Mouse (Mus musculus) stomach, embryonic 14.5 days (tissue): Measurements from ENCODE around the gene Vmn2r107. TPM values are rescaled to one million over a fixed set of nuclear protein-coding genes. Genes with fewer than 3 reads are reported as not detected.

Experiments used
- ATAC-seq: fragments of 200-750 bp; cut with Nextera tagmentation; 2 replicates; pipeline ENCODE4 v1.8.0; 2017; ENCODE audit warnings: low read depth, moderate TSS enrichment; ENCODE audit not compliant: insufficient number of reproducible peaks, insufficient read depth, low FRiP score
- H3K27ac ChIP-seq: fragments of 300-500 bp; sonication (generic); 2 replicates; pipeline ENCODE4 v1.5.1; 2014; ENCODE audit warnings: mild to moderate bottlenecking, low read length, moderate library complexity, mixed read lengths
- H3K27me3 ChIP-seq: fragments of 300-500 bp; sonication (generic); 2 replicates; pipeline ENCODE4 v1.6.1; 2014; ENCODE audit warnings: low read length, control low read depth, mixed read lengths; ENCODE audit not compliant: control insufficient read depth, insufficient read depth
- H3K36me3 ChIP-seq: fragments of 300-500 bp; sonication (generic); 2 replicates; pipeline ENCODE4 v1.6.1; 2014; ENCODE audit warnings: mild to moderate bottlenecking, control low read depth, low read length, moderate library complexity, mixed read lengths; ENCODE audit not compliant: control insufficient read depth, insufficient read depth
- H3K4me1 ChIP-seq: fragments of 300-500 bp; sonication (generic); 2 replicates; pipeline ENCODE4 v1.6.1; 2014; ENCODE audit warnings: low read length, control low read depth, mixed read lengths; ENCODE audit not compliant: control insufficient read depth, insufficient read depth
- H3K4me2 ChIP-seq: fragments of 300-500 bp; sonication (generic); replicated peaks from 2 replicates; pipeline ENCODE4 v1.6.1; 2014; ENCODE audit warnings: low read depth, low read length, control low read depth
- H3K4me3 ChIP-seq: fragments of 300-500 bp; sonication (generic); 2 replicates; pipeline ENCODE4 v1.5.1; 2014; ENCODE audit warnings: low read depth, low read length, control low read depth
- H3K9ac ChIP-seq: fragments of 300-500 bp; sonication (generic); replicated peaks from 2 replicates; pipeline ENCODE4 v1.6.1; 2014; ENCODE audit warnings: low read depth, mild to moderate bottlenecking, control low read depth, low read length, moderate library complexity, mixed read lengths
- H3K9me3 ChIP-seq: fragments of 300-500 bp; sonication (generic); 2 replicates; pipeline ENCODE4 v1.6.1; 2016; ENCODE audit warnings: low read depth, low read length, control low read depth; ENCODE audit not compliant: control insufficient read depth
- WGBS: fragments of 180-500 bp; shearing (Covaris S2); extraction: QIAGEN DNeasy Blood & Tissue Kit; methylation state at CpG from one replicate; pipeline ENCODE4 v1.1.7; 2014; 5-methylcytosine and 5-hydroxymethylcytosine counted together
- polyA plus RNA-seq: library from polyadenylated mRNA; unstranded; fragments of >200 nt; fragmentation: Nextera tagmentation; extraction: Ambion mirVana; gene quantifications from 2 replicates; pipeline ENCODE4 v1.2.1, GENCODE M21; 2014

The Vmn2r107 gene
- polyA plus RNA-seq = not detected in 2 replicates

DNA sequence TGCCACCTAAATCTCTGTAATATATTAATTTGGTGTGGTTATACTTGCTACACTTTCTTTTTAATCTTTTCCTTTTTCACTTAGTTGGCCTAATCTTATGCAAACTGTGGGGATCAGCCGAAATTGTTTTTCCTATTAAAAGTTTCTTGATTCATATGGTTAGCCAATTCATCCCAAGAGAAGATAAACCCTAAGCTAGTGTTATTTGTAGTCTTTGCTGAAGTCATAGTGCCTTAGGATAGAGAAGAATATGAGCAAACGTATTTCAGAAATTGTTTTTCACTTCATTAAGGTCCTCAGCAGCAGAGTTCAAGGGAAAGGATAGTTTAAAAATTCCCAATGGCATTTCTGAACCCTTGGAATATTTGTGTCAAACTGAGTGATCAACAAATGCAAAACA, at the start of gene Vmn2r107:
Vmn2r107 (plus strand) TSS at position 301 of the 400 bp plus-strand sequence.
- Histone ChIP-seq H3K9me3 (no peaks in the 10 kb centered on the region), H3K4me2 (no peak within 1 kb of the TSS), H3K27ac (no peak within 1 kb of the TSS), H3K4me3 (no peak within 1 kb of the TSS), H3K36me3 (no peaks in the 10 kb centered on the region), H3K27me3 (no peaks in the 10 kb centered on the region), H3K9ac (no peak within 1 kb of the TSS), H3K4me1 (no peaks in the 10 kb centered on the region)
- WGBS = 56% methylated on average over 2 of the region's 2 CpGs
- ATAC-seq = no peak

DNA sequence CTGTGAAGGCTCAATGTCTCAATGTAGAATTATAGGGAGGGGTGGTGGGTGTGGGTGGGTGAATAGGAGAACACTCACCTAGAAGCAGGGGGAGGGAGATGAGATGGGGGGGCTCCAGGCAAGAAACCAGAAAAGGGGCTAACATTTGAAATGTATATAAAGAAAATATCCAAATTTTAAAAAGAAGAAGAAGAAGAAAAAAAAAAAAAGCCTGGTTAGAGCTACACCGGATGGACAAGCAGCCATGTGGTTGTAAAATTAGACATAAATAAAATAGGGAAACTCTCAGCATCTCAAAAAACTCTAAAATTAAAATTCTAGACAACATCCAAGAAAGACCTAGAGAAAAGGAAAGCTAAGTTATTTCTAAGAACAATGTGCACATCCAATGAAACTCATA, 39.3 kb upstream of the Vmn2r107 start:
- no peak overlapping the region for H3K9ac ChIP-seq
- H3K36me3 ChIP-seq = no peaks in the 10 kb centered on the region
- ATAC-seq = no peak
- H3K27me3 ChIP-seq = no peaks in the 10 kb centered on the region
- no peaks in the 10 kb centered on the region for H3K4me1 ChIP-seq
- H3K4me2 ChIP-seq = no peak overlapping the region
- 0 out of 2 replicates have a peak, but pooled peaks cover 2% of the 10 kb centered on the region for H3K9me3 ChIP-seq
- 92% methylated on average over 1 of the region's 1 CpGs for WGBS
- no peak overlapping the region for H3K27ac ChIP-seq
- H3K4me3 ChIP-seq = no peak overlapping the region

DNA sequence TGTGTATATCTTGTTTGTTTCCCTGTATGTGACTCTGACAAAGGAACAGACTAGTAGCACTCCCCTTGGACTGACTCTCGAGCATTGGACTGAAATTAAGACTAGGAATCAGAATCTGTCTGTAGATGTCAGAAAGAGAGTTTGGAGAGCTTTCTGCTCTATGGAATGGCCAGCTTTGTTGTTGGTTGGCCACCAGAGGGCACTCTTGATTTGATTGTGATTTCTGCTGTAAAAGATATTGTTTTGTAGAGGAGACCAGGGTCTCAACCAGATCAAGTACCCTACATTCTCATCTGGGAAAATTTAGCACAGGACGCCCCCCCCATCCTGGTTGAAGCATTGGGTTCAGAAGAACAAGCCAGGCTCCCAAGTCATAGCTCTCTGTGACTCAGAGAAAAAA, 54.1 kb downstream of the Vmn2r107 start:
- Histone ChIP-seq H3K4me3 (no peak overlapping the region), H3K27me3 (no peaks in the 10 kb centered on the region), H3K4me2 (no peak overlapping the region), H3K27ac (no peak overlapping the region), H3K4me1 (no peaks in the 10 kb centered on the region), H3K36me3 (no peaks in the 10 kb centered on the region), H3K9me3 (peaks cover 9% of the 10 kb centered on the region; the same call in 1 of the 2 replicates), H3K9ac (no peak overlapping the region)
- 56% methylated on average over 2 of the region's 2 CpGs for WGBS
- ATAC-seq = no peak

DNA sequence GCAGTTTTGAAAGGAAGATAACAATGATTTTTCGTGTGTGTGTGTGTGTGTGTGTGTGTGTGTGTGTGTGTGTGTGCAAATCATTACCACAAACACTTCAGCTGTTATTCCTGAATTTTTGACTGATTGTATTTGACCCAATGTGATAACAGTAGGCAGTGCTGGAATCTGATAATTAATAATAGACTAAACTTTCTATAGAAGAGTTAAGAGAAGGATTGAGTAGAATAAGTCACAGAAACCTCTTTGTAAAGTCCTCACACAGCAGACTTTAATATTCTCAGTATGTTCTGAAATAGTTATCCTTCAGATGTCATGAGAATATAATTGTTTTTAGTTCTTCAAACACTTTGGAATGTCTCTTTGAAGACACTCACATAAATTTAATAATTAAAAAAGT, 68.8 kb downstream of the Vmn2r107 start, which contains the start of gene Vmn1r224:
Vmn1r224 (plus strand) TSS at position 301 of the 400 bp plus-strand sequence.
- Histone ChIP-seq H3K27me3 (no peaks in the 10 kb centered on the region), H3K4me1 (no peaks in the 10 kb centered on the region), H3K9me3 (no peaks in the 10 kb centered on the region; the same call in 1 of the 2 replicates), H3K36me3 (no peaks in the 10 kb centered on the region), H3K4me2 (no peak within 1 kb of the TSS), H3K4me3 (no peak within 1 kb of the TSS), H3K9ac (no peak within 1 kb of the TSS), H3K27ac (no peak within 1 kb of the TSS)
- 21% methylated on average over 1 of the region's 1 CpGs for WGBS
- ATAC-seq = no peak

Other genes with a start within 250 kb of the Vmn2r107 start
- not detected in 2 replicates for gene Fpr-rs7, start 231.0 kb upstream of the Vmn2r107 start, polyA plus RNA-seq
- not detected in 2 replicates for gene Fpr-rs6, start 162.1 kb upstream of the Vmn2r107 start, polyA plus RNA-seq
- not detected in 2 replicates for gene Vmn2r105, start 110.2 kb upstream of the Vmn2r107 start, polyA plus RNA-seq
- gene Vmn2r106, start 59.7 kb upstream of the Vmn2r107 start, polyA plus RNA-seq = not detected in 2 replicates
- gene Vmn1r224, start 68.9 kb downstream of the Vmn2r107 start, polyA plus RNA-seq = not detected in 2 replicates
- gene Vmn2r108, start 136.1 kb downstream of the Vmn2r107 start, polyA plus RNA-seq = not detected in 2 replicates
- gene Vmn1r225, start 152.9 kb downstream of the Vmn2r107 start, polyA plus RNA-seq = not detected in 2 replicates
- gene Vmn2r109, start 219.5 kb downstream of the Vmn2r107 start, polyA plus RNA-seq = not detected in 2 replicates